ENCODE assay signal across 8 mouse cellular contexts in the genomic region with DNA sequence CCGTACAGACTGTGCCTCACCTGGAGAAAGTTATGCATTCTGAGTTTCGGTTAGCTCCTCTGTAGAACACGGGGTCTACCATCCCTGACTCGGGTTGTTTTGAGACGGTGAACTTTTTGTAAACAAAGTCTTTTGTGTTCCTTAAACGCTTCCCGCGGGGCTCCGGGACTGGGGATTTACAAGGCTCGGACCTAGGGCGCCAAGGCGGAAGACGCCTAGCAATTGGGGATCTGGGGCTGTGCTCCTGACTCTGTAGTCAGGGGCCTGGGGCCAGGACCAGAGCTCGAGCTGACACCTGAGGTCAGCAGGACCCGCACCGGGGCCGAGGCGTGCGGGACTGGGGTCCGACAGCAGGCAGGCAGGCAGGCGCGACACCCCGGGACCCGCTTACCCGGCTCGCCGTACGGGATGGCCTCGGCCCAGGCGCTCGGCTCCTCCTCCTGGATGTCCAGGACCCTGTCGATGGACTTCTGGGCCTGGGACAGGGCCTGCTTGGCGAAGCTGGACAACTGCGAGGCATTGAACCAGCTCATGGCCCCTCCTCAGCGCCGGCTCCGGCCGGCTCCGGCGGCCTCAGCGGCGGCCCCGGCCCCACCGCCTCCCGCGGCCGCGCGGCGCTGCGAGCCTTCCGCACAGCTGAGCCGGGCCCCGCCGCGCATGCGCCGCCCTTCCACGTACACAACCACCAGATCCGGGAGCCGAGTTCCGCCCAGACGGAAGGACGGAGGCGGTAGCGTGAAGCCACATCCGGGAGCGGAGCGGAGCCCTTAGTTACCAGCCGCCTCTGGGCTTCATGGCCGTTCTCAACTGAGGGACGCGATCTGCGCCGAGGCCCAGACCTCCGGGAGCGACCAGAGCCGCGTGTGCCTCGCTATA. TPM values are rescaled to one million over a fixed set of nuclear protein-coding genes. Genes with fewer than 3 reads are reported as not detected.
DNase-seq lines count a peak whose midpoint lies in the region; ATAC-seq lines count a peak whose summit lies in the region.

TSS of gene Tmf1 (minus strand) at position 632 of the 876 bp plus-strand sequence.

- no peaks in the 10 kb centered on the region for H3K9me3 ChIP-seq in intestine, embryonic 14.5 days (ENCODE audit: control insufficient read depth, low read length)

- peak; percentile 97 to 98 for DNase-seq in adrenal gland, adult (ENCODE audit: inconsistent age in 2 of 2, low spot score in 1 of 2)
- peak; percentile 96 for DNase-seq in embryo, embryonic 10.5 days (ENCODE audit: low spot score)
- DNase-seq in gastrocnemius, postnatal 25 days: peak; percentile 94
- DNase-seq in intestine, embryonic 14.5 days (ENCODE audit: low spot score): peak; percentile 94
- DNase-seq in left cerebral cortex, postnatal 14 days (ENCODE audit: low spot score in 2 of 2): peak; percentile 94 to 97
- DNase-seq in mesoderm, embryonic 11.5 days (ENCODE audit: low read depth, low spot score): peak; percentile 96
- peak; percentile 93 to 96 for DNase-seq in right cerebral cortex, postnatal 36 days (ENCODE audit: low spot score in 2 of 2)
- DNase-seq in yolk sac, embryonic 10.5 days (ENCODE audit: low spot score): peak; percentile 92

- H3K36me3 ChIP-seq in intestine, embryonic 14.5 days (ENCODE audit: control insufficient read depth, insufficient read depth, low read length): peaks cover 20% of the 10 kb centered on the region

- WGBS in intestine, embryonic 14.5 days: under 1% methylated on average over 68 of the region's 80 CpGs

- peak within 1 kb of the TSS; percentile 87 for H3K4me2 ChIP-seq in intestine, embryonic 14.5 days (ENCODE audit: low read length)

- peak; percentile 97 for ATAC-seq in intestine, embryonic 14.5 days (replicated peaks; ENCODE audit: low FRiP score, low TSS enrichment, low read depth)

- H3K4me1 ChIP-seq in intestine, embryonic 14.5 days (replicated peaks; ENCODE audit: control insufficient read depth, insufficient read depth, low read length): peaks cover 16% of the 10 kb centered on the region

- H3K27me3 ChIP-seq in intestine, embryonic 14.5 days (replicated peaks; ENCODE audit: control insufficient read depth, insufficient read depth, low read length): no peaks in the 10 kb centered on the region

- H3K9ac ChIP-seq in intestine, embryonic 14.5 days (ENCODE audit: low read length): peak within 1 kb of the TSS; percentile 93

- intact Hi-C loops in left cerebral cortex, postnatal 14 days (cut with DNase I): loop anchor here (10.0 kb wide), 1 partner anchor 346 kb away; no protein-coding TSS in a partner anchor

- peak within 1 kb of the TSS; percentile 91 for H3K27ac ChIP-seq in intestine, embryonic 14.5 days (ENCODE audit: low read depth)

- peak within 1 kb of the TSS; percentile 91 for H3K4me3 ChIP-seq in intestine, embryonic 14.5 days (ENCODE audit: low read depth, low read length)

RNA-seq across cellular contexts. Expression of gene Tmf1, which starts in this region (rescaled TPM):
- 10 to 100 TPM; 35.7 to 40.0 TPM for total RNA-seq in gastrocnemius, postnatal 25 days (2021)
- 27.8 and 27.9 TPM in 2 replicates for polyA plus RNA-seq in intestine, embryonic 14.5 days (2014; fragmentation: Nextera tagmentation; extraction: Ambion mirVana)
- 10 to 100 TPM; 53.6 to 55.3 TPM for total RNA-seq in left cerebral cortex, postnatal 14 days (2021)

Comparison
In these comparisons a context has a peak if more than half of its experiments do, and no peak if none do; other contexts are left out.
1. Peak in every context shown above with its lines: DNase-seq, ATAC-seq, H3K4me3 ChIP-seq and H3K27ac ChIP-seq.